Mouse (Mus musculus) splenic B cell, adult 2 months (primary cell): ENCODE results near the gene Arl4a.

Experiments used
- DNase-seq: peaks from one replicate; pipeline ENCODE4 v3.0.0-alpha.2; 2011; ENCODE audit warnings: low read depth, low spot score
- H3K27me3 ChIP-seq: 2 replicates; pipeline ENCODE4 v1.6.1; 2012; ENCODE audit warnings: mild to moderate bottlenecking, low read length, moderate library complexity, mixed read lengths; ENCODE audit not compliant: control insufficient read depth, poor library complexity, insufficient read depth, severe bottlenecking
- H3K36me3 ChIP-seq: 2 replicates; pipeline ENCODE4 v1.6.1; 2012; ENCODE audit warnings: mild to moderate bottlenecking, low read length, moderate library complexity, mixed read lengths; ENCODE audit not compliant: control insufficient read depth, poor library complexity, insufficient read depth, severe bottlenecking

Gene Arl4a

GRCm38 (mm10) chr12:39992767-39993302, 45.0 kb downstream of the Arl4a start:
- no peaks in the 10 kb centered on the region for H3K27me3 ChIP-seq
- no peak for DNase-seq
- H3K36me3 ChIP-seq, result no peaks in the 10 kb centered on the region

GRCm38 (mm10) chr12:39990830-39991780, 46.7 kb downstream of the Arl4a start:
- H3K27me3 ChIP-seq, result no peaks in the 10 kb centered on the region
- no peak for DNase-seq

GRCm38 (mm10) chr12:39989136-39989535, 48.7 kb downstream of the Arl4a start:
- DNase-seq, result no peak
- no peaks in the 10 kb centered on the region for H3K36me3 ChIP-seq
- no peaks in the 10 kb centered on the region for H3K27me3 ChIP-seq

More at GRCm38 (mm10) chr12:39990830-39991780, 46.7 kb downstream of the Arl4a start:
- H3K36me3 ChIP-seq, result no peaks in the 10 kb centered on the region

GRCm38 (mm10) chr12:39987177-39987576, 50.6 kb downstream of the Arl4a start:
- H3K27me3 ChIP-seq, result no peaks in the 10 kb centered on the region
- no peaks in the 10 kb centered on the region for H3K36me3 ChIP-seq
- no peak for DNase-seq

GRCm38 (mm10) chr12:39985639-39986038, 52.2 kb downstream of the Arl4a start:
- no peak for DNase-seq
- H3K36me3 ChIP-seq, result no peaks in the 10 kb centered on the region
- no peaks in the 10 kb centered on the region for H3K27me3 ChIP-seq

- H3K36me3 ChIP-seq, result no peaks in the 10 kb centered on the region
- DNase-seq, result no peak
- H3K27me3 ChIP-seq, result no peaks in the 10 kb centered on the region
Measured at GRCm38 (mm10) chr12:39979792-39980191, 58.0 kb downstream of the Arl4a start.

- Histone ChIP-seq H3K36me3 (no peaks in the 10 kb centered on the region), H3K27me3 (no peaks in the 10 kb centered on the region)
- no peak for DNase-seq
Measured at GRCm38 (mm10) chr12:39979066-39979465, 58.8 kb downstream of the Arl4a start.

- no peaks in the 10 kb centered on the region for H3K36me3 ChIP-seq
- no peaks in the 10 kb centered on the region for H3K27me3 ChIP-seq
- no peak for DNase-seq
Measured at GRCm38 (mm10) chr12:39977996-39978590, 59.7 kb downstream of the Arl4a start.

GRCm38 (mm10) chr12:39976426-39976825, 61.4 kb downstream of the Arl4a start:
- no peaks in the 10 kb centered on the region for H3K36me3 ChIP-seq

GRCm38 (mm10) chr12:39975829-39976340, 61.9 kb downstream of the Arl4a start:
- H3K36me3 ChIP-seq, result no peaks in the 10 kb centered on the region
- no peaks in the 10 kb centered on the region for H3K27me3 ChIP-seq
- no peak for DNase-seq

More at GRCm38 (mm10) chr12:39976426-39976825, 61.4 kb downstream of the Arl4a start:
- DNase-seq, result no peak
- H3K27me3 ChIP-seq, result no peaks in the 10 kb centered on the region

- Histone ChIP-seq H3K27me3 (no peaks in the 10 kb centered on the region), H3K36me3 (no peaks in the 10 kb centered on the region)
- no peak for DNase-seq
Measured at GRCm38 (mm10) chr12:39974977-39975583, 62.7 kb downstream of the Arl4a start.

GRCm38 (mm10) chr12:39974273-39974672, 63.6 kb downstream of the Arl4a start:
- no peak for DNase-seq
- no peaks in the 10 kb centered on the region for H3K27me3 ChIP-seq
- no peaks in the 10 kb centered on the region for H3K36me3 ChIP-seq

GRCm38 (mm10) chr12:39969500-39969899, 68.3 kb downstream of the Arl4a start:
- no peaks in the 10 kb centered on the region for H3K36me3 ChIP-seq
- DNase-seq, result no peak

GRCm38 (mm10) chr12:39968109-39968508, 69.7 kb downstream of the Arl4a start:
- no peaks in the 10 kb centered on the region for H3K27me3 ChIP-seq
- no peak for DNase-seq

More at GRCm38 (mm10) chr12:39969500-39969899, 68.3 kb downstream of the Arl4a start:
- H3K27me3 ChIP-seq, result no peaks in the 10 kb centered on the region

More at GRCm38 (mm10) chr12:39968109-39968508, 69.7 kb downstream of the Arl4a start:
- no peaks in the 10 kb centered on the region for H3K36me3 ChIP-seq
